Mouse (Mus musculus): ENCODE results near the gene Acaca.

GRCm38 (mm10) chr11:84376510-84377365, 247.3 kb downstream of the Acaca start:
- TF ChIP-seq CTCF (IDR thresholded peaks at IDR 0.05; ENCODE audit: control insufficient read depth, insufficient read depth, insufficient read length) (no peak), USF1 (IDR thresholded peaks at IDR 0.05; ENCODE audit: low read depth) (no peak)
